Mouse (Mus musculus): ENCODE measurements around the gene Gm49450.

Gm49450 gene

DNA sequence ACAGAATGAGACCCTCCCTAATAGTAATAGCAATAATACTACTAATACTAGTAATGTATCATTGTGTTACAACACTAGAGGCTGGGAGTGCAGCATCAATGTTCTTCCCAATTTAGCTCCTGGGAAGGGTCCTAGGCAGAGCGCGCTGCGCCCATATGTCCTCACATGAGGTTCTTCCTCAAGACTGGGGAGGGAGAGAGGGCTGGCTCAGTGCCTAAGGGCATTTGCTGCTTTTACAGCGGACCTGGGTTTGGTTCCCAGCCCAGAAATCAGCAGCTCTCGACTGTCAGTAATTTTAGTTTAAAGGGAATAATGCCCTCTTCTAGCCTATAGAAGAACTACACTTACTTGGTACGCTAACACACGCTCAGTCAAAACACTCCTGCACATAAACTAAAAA lies 65.8 kb downstream of the Gm49450 start:
- no peak for DNase-seq

DNA sequence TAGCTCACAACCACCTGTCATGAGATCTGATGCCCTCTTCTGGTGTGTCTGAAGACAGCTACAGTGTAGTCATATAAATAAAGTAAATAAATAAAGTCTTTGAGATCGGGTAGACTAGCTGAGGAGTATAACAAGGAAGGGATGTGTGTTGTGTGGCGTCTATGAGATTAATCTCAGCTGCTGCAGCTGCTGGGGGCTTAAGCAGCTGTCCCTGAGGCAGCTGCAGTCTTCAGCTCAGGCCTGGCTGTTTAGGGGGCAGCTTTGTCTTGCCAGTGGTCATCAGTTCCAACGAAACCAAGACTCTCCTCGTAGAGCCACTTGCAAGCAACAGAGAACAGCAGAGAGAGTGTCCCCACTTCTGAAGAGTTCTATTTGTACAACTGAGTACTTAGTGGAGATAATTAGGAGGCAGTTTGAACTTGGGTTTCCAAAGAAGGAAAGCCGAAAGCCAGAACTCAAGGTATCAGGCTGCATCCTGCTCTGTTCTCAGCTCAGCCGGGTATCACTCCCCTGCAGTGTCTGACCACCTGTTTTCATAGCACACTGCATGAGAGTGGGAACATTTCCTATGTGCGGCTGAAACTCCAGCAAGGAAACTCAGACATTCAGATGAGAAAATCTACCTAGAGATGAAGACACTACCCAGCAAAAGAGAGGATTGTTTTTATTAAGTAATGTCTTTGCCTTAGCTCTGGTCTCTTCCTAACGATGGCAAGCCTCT lies 66.5 kb downstream of the Gm49450 start:
- DNase-seq = no peak

DNA sequence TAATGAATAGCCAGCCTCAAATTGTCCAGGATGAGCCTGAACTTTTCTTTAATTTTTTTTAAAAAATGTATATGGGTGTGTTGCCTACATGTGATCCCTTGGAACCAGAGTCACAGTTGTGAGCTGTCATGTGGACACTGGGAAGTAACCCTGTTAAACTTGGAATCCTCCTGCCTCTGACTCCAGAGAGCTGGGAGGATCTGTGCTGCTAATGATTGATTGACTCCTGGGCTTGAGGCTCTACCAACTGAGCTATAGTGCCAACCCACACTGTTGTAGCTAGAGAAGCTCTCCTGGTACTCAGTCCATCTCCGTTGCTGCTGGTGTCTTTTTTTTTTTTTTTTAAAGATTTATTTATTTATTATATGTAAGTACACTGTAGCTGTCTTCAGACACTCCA lies 69.2 kb downstream of the Gm49450 start:
- no peak for DNase-seq

DNA sequence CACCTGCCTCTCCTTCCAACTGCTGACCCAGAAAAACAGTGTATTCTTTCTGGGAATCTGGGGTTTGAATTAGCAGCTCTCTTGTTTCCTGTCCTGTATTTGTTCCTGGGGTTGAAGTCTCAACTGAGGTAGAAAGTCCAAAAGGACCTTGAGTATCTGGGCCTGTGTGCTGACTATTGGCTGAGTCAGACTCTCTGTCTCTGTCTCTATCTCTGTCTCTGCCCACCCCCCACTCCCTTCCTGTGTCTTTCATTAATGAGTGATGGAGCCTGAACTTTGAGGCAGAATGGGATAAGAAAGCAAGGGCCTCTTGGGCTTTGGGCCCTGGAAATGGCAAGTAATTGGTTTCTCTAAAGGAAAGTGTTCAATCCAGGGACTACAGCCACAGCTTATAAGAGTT lies 69.7 kb downstream of the Gm49450 start:
- DNase-seq = no peak
